Mouse (Mus musculus) hindbrain, postnatal 0 days (tissue): ENCODE measurements around the gene Polr1d. TPM values are rescaled to one million over a fixed set of nuclear protein-coding genes. Genes with fewer than 3 reads are reported as not detected.

Experiments used
- ATAC-seq: fragments of 200-750 bp; cut with Nextera tagmentation; 2 replicates; pipeline ENCODE4 v1.8.0; 2017; ENCODE audit warnings: mild to moderate bottlenecking, moderate TSS enrichment, moderate library complexity
- DNase-seq: peaks from one replicate; pipeline ENCODE4 v3.0.0-alpha.2; 2015; ENCODE audit warnings: low spot score
- H3K27ac ChIP-seq: fragments of 300-500 bp; sonication (generic); 2 replicates; pipeline ENCODE4 v1.5.1; 2014; ENCODE audit warnings: mild to moderate bottlenecking
- H3K27me3 ChIP-seq: fragments of 300-500 bp; sonication (generic); 2 replicates; pipeline ENCODE4 v1.6.1; 2014; ENCODE audit warnings: low read length, mixed read lengths; ENCODE audit not compliant: insufficient read depth
- H3K36me3 ChIP-seq: fragments of 300-500 bp; sonication (generic); 2 replicates; pipeline ENCODE4 v1.6.1; 2014; ENCODE audit warnings: low read length, mixed read lengths; ENCODE audit not compliant: insufficient read depth
- H3K4me1 ChIP-seq: fragments of 300-500 bp; sonication (generic); 2 replicates; pipeline ENCODE4 v1.6.1; 2014; ENCODE audit warnings: antibody characterized with exemption, low read length, mixed read lengths; ENCODE audit not compliant: insufficient read depth
- H3K4me2 ChIP-seq: fragments of 300-500 bp; sonication (generic); 2 replicates; pipeline ENCODE4 v1.6.1; 2014; ENCODE audit warnings: low read depth, mild to moderate bottlenecking, low read length, moderate library complexity, mixed read lengths
- H3K4me3 ChIP-seq: fragments of 300-500 bp; sonication (generic); 2 replicates; pipeline ENCODE4 v1.5.1; 2014; ENCODE audit warnings: low read length
- H3K9ac ChIP-seq: fragments of 300-500 bp; sonication (generic); replicated peaks from 2 replicates; pipeline ENCODE4 v1.6.1; 2014; ENCODE audit warnings: mild to moderate bottlenecking, low read length, moderate library complexity, mixed read lengths
- H3K9me3 ChIP-seq: fragments of 300-500 bp; sonication (generic); 2 replicates; pipeline ENCODE4 v1.6.1; 2016; ENCODE audit warnings: low read length, mixed read lengths
- CTCF ChIP-seq: IDR thresholded peaks from 2 replicates; pipeline ENCODE4 v1.5.1; 2016; ENCODE audit warnings: antibody characterized with exemption, control low read depth, low read depth
- WGBS: fragments of 180-500 bp; shearing (Covaris S2); extraction: QIAGEN DNeasy Blood & Tissue Kit; methylation state at CpG from one replicate; pipeline ENCODE4 v1.1.7; 2014; 5-methylcytosine and 5-hydroxymethylcytosine counted together
- polyA plus RNA-seq: library from polyadenylated mRNA; unstranded; fragments of >200 nt; fragmentation: Nextera tagmentation; extraction: Ambion mirVana; gene quantifications from 2 replicates; pipeline ENCODE4 v1.2.1, GENCODE M21; 2015
- total RNA-seq: library from RNA; depleted of rRNA; stranded (reverse); fragments of >200 nt; gene quantifications from 2 replicates; pipeline ENCODE4 v1.2.3, GENCODE M21; 2014

The Polr1d gene
- total and polyA plus RNA-seq, 2 experiments from 2014 or later = 53.7 to 103 TPM

DNA sequence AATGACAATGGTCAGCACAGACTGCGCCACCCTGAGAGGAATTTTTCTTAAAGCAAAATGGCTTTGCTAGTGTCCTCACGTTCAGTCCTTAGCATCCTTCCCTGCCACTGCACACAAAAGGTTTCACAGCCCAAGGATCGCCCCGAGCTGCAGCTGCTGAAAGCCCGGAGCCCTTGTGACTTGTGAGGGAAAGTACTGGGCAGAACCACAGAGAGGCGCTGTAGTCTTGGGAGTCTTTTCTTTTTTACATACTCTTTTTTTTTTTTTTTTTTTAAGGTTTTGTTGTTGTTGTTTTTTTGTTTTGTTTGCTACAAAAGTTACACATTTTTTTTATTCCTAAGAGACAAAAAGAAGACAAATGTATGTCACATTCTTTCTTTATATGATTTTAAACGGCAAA lies 37.9 kb downstream of the Polr1d start:
- no peak overlapping the region for H3K27ac ChIP-seq
- DNase-seq = no peak
- H3K4me3 ChIP-seq = no peak overlapping the region
- no peaks in the 10 kb centered on the region for H3K9me3 ChIP-seq
- no peaks in the 10 kb centered on the region; the same call in 1 of the 2 replicates for H3K36me3 ChIP-seq
- 69% methylated on average over 7 of the region's 7 CpGs for WGBS
- TF ChIP-seq CTCF = peak; percentile 24; the same call in 1 of the 2 replicates
- no peak for ATAC-seq
- H3K4me2 ChIP-seq = no peak overlapping the region
- H3K9ac ChIP-seq = no peak overlapping the region
- no peaks in the 10 kb centered on the region for H3K27me3 ChIP-seq
- no peaks in the 10 kb centered on the region for H3K4me1 ChIP-seq

DNA sequence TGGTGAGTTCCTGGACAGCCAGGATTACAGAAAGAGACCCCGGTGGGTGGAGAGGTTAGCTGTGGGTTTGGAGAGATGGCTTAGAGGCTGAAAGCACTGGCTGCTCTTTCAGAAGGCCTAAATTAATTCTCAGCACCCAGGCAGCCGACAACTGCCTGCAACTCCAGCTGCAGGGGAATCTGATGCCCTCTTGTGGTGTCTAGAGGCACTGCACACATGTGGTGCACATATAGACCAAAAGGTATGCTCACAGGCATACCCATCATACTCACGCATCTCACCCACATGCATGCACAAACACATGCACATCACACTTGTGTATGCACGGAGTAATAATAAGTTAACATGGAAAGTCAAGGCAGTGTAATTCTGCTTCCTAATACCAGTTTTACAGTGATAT lies 38.8 kb downstream of the Polr1d start:
- Histone ChIP-seq H3K27me3 (no peaks in the 10 kb centered on the region), H3K4me1 (no peaks in the 10 kb centered on the region), H3K4me2 (no peak overlapping the region), H3K9ac (no peak overlapping the region), H3K27ac (no peak overlapping the region), H3K36me3 (no peaks in the 10 kb centered on the region; the same call in 1 of the 2 replicates), H3K4me3 (no peak overlapping the region), H3K9me3 (no peaks in the 10 kb centered on the region)
- peak; percentile 48 for TF ChIP-seq CTCF
- DNase-seq (no peak), ATAC-seq (no peak)
- WGBS = 92% methylated on average over 4 of the region's 4 CpGs

- Histone ChIP-seq H3K27me3 (no peaks in the 10 kb centered on the region), H3K4me3 (no peak overlapping the region), H3K9ac (no peak overlapping the region), H3K36me3 (no peaks in the 10 kb centered on the region; the same call in 1 of the 2 replicates), H3K4me2 (no peak overlapping the region), H3K27ac (no peak overlapping the region), H3K4me1 (no peaks in the 10 kb centered on the region), H3K9me3 (peaks cover 4% of the 10 kb centered on the region; the same call in 1 of the 2 replicates)
- WGBS = 17% methylated on average over 6 of the region's 6 CpGs
- DNase-seq (no peak), ATAC-seq (no peak)
- no peak for TF ChIP-seq CTCF
Observed at GRCm38 (mm10) chr5:147117027-147117426, 40.2 kb downstream of the Polr1d start.

GRCm38 (mm10) chr5:147121146-147121545 lies 44.3 kb downstream of the Polr1d start:
- TF ChIP-seq CTCF = peak; percentile 47
- Histone ChIP-seq H3K36me3 (no peaks in the 10 kb centered on the region), H3K9ac (no peak overlapping the region), H3K4me2 (no peak overlapping the region), H3K4me3 (no peak overlapping the region), H3K27ac (no peak overlapping the region), H3K27me3 (no peaks in the 10 kb centered on the region), H3K9me3 (peaks cover 4% of the 10 kb centered on the region; the same call in 1 of the 2 replicates), H3K4me1 (no peaks in the 10 kb centered on the region)
- ATAC-seq (no peak), DNase-seq (no peak)
- WGBS = 94% methylated on average over 4 of the region's 4 CpGs

DNA sequence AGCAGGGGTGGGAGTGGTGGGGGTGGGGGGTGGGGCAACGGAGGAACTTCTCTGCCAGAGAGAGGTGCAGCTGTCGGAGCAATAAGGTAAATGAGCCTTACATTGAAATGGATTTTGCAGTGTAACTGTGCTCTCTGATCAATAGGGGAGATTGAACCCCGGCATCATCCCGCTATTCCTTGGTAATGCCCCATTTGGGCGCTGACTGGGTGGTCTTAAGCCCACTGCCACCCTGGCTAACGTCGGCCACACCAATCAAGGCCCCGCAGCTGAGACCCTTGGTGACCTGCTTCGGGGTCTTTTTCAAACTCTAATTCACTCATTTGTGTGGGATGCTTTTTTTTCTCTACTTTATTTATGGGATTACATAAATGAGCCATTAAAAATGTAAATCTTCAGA lies 47.9 kb downstream of the Polr1d start:
- no peak for TF ChIP-seq CTCF
- no peak overlapping the region for H3K9ac ChIP-seq
- no peak overlapping the region for H3K4me3 ChIP-seq
- H3K4me2 ChIP-seq = no peak overlapping the region
- WGBS = 54% methylated on average over 9 of the region's 9 CpGs
- no peak for DNase-seq
- H3K27me3 ChIP-seq = no peaks in the 10 kb centered on the region
- H3K27ac ChIP-seq = no peak overlapping the region
- H3K36me3 ChIP-seq = no peaks in the 10 kb centered on the region
- H3K9me3 ChIP-seq = peaks cover 4% of the 10 kb centered on the region; the same call in 1 of the 2 replicates
- H3K4me1 ChIP-seq = no peaks in the 10 kb centered on the region
- ATAC-seq = no peak

DNA sequence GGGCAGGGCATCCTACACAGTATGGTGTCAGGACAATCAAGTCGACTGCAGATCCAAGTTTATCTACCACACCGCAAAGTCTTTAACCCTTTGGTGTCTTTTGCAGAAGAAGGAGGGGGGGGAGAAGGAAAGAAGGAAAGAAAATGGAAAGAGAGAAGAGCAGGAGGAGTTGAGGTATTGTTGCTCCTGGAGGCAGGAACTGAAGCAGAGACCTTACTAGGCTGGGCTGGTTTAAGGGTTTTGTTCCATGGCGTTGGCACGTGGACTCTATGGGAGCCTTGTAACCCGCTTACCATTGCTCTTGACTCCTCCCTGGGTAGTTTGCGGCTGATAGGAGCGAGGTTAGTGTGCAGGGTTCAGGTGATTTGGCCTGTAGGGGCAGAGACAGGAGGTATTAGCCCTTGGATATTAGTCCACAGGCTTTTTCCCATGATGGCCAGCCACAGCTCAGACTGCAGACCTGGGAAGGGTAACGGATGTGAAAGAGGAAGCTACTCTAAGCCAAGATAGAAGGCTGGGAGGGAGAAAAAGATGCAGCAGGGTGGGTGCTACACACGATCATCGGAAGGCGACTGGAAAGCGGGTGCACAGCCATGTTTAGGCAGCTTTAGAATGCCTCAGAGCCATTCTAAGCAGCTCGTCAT lies 48.8 kb downstream of the Polr1d start:
- WGBS = 89% methylated on average over 13 of the region's 13 CpGs
- Histone ChIP-seq H3K4me1 (no peaks in the 10 kb centered on the region), H3K9me3 (peaks cover 4% of the 10 kb centered on the region; the same call in 1 of the 2 replicates)

GRCm38 (mm10) chr5:147127860-147128259 lies 51.0 kb downstream of the Polr1d start:
- Histone ChIP-seq H3K9me3 (no peaks in the 10 kb centered on the region), H3K4me2 (no peak overlapping the region), H3K27me3 (no peaks in the 10 kb centered on the region), H3K4me1 (no peaks in the 10 kb centered on the region), H3K4me3 (no peak overlapping the region), H3K27ac (no peak overlapping the region), H3K9ac (no peak overlapping the region), H3K36me3 (no peaks in the 10 kb centered on the region)
- 91% methylated on average over 4 of the region's 4 CpGs for WGBS
- DNase-seq (no peak), ATAC-seq (no peak)
- TF ChIP-seq CTCF = no peak

More for the DNA sequence above, 48.8 kb downstream of the Polr1d start:
- DNase-seq (no peak), ATAC-seq (no peak)
- H3K36me3 ChIP-seq = no peaks in the 10 kb centered on the region
- H3K27ac ChIP-seq = no peak overlapping the region
- H3K4me2 ChIP-seq = no peak overlapping the region
- H3K9ac ChIP-seq = no peak overlapping the region
- H3K4me3 ChIP-seq = no peak overlapping the region
- TF ChIP-seq CTCF = no peak
- H3K27me3 ChIP-seq = no peaks in the 10 kb centered on the region
